Mouse (Mus musculus) splenic B cell, adult 2 months (primary cell): ENCODE results near the gene Olfr745.

Experiments
- DNase-seq: peaks from one replicate; pipeline ENCODE4 v3.0.0-alpha.2; 2011; ENCODE audit warnings: low read depth, low spot score
- H3K27me3 ChIP-seq: 2 replicates; pipeline ENCODE4 v1.6.1; 2012; ENCODE audit warnings: mild to moderate bottlenecking, low read length, moderate library complexity, mixed read lengths; ENCODE audit not compliant: control insufficient read depth, poor library complexity, insufficient read depth, severe bottlenecking
- H3K36me3 ChIP-seq: 2 replicates; pipeline ENCODE4 v1.6.1; 2012; ENCODE audit warnings: mild to moderate bottlenecking, low read length, moderate library complexity, mixed read lengths; ENCODE audit not compliant: control insufficient read depth, poor library complexity, insufficient read depth, severe bottlenecking

The Olfr745 gene

GRCm38 (mm10) chr14:50639088-50639487 lies at the start of gene Olfr745:
Gene Olfr745 (plus strand): TSS chr14:50639388.
- DNase-seq, result no peak
- Histone ChIP-seq H3K27me3 (no peaks in the 10 kb centered on the region), H3K36me3 (no peaks in the 10 kb centered on the region)

- Histone ChIP-seq H3K36me3 (no peaks in the 10 kb centered on the region), H3K27me3 (no peaks in the 10 kb centered on the region)
- no peak for DNase-seq
Observed at GRCm38 (mm10) chr14:50614579-50614978, 24.6 kb upstream of the Olfr745 start, which contains the start of gene Olfr744. Gene Olfr744 (plus strand): TSS chr14:50614879.

DNA sequence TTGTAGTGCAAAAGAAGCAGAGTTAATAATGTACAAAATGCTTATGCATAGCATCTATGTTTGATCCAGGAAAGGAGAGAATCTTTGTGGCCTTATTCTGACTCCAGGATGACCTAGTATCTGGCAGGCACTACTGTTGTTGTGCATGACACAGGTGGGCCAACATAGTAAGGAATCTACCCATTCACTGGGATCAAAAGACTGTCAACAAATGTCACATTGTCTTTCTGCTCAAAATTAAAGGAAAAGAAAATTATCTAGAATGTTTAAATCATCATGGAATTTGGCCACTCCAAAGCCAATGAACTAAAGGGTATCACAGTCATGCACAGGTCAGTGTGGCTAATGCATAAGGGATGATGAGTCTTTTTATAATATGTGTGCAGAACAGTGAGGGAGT lies 7.6 kb downstream of the Olfr745 start, which contains the start of gene Olfr746:
TSS of gene Olfr746 (plus strand) at position 301 of the 400 bp plus-strand sequence.
- Histone ChIP-seq H3K36me3 (no peaks in the 10 kb centered on the region), H3K27me3 (no peaks in the 10 kb centered on the region)
- no peak for DNase-seq

- DNase-seq, result no peak
- H3K36me3 ChIP-seq, result no peaks in the 10 kb centered on the region
- H3K27me3 ChIP-seq, result no peaks in the 10 kb centered on the region
Observed at GRCm38 (mm10) chr14:50693106-50693505, 53.9 kb downstream of the Olfr745 start, which contains the start of gene Olfr747. Gene Olfr747 (minus strand): TSS chr14:50693206.
